Mouse (Mus musculus): ENCODE data around the gene Mcrip1. TPM values are rescaled to one million over a fixed set of nuclear protein-coding genes. Genes with fewer than 3 reads are reported as not detected.

Mcrip1 gene
- polyA plus RNA-seq, 1 experiment, result 79.9 TPM

DNA sequence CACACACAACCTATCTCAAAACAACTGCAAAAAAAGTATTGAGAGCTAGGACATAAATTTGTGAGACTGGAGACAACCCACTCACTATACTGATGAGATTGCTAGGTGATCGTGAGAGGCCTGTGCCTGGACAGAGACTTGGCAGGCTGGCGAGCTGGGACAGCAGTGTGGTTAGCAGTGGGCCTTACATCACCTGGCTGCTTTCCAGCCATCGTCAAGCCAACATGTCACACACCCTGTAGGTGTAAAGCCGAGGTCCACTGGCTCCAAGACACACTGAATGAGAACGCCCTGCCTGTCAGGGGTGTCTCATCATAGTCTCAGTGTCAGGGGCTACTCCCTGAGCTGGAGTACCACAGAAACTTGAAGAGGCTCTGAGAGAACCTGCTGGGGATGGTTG, 3.2 kb upstream of the Mcrip1 start:
- Histone ChIP-seq H3K4me1 (ENCODE audit: control insufficient read depth, insufficient read depth, insufficient read length) (peaks cover 14% of the 10 kb centered on the region), H3K4me3 (ENCODE audit: extremely low read depth, insufficient read depth, insufficient read length) (no peak overlapping the region), H3K36me3 (ENCODE audit: control insufficient read depth, insufficient read depth, low read length) (no peaks in the 10 kb centered on the region), H3K27me3 (ENCODE audit: control insufficient read depth, insufficient read depth, low read length) (no peaks in the 10 kb centered on the region), H3K27ac (ENCODE audit: insufficient read depth, low read length) (no peak overlapping the region)
- no peak for DNase-seq (ENCODE audit: low read depth in 1 of 2, low spot score in 2 of 2)
- 79% methylated on average over 5 of the region's 5 CpGs for WGBS
- TF ChIP-seq CTCF (IDR thresholded peaks at IDR 0.05; ENCODE audit: extremely low read depth, insufficient read depth, insufficient read length, insufficient replicate concordance) (no peak), POLR2A (IDR thresholded peaks at IDR 0.05; ENCODE audit: low read depth, low read length) (no peak)

DNA sequence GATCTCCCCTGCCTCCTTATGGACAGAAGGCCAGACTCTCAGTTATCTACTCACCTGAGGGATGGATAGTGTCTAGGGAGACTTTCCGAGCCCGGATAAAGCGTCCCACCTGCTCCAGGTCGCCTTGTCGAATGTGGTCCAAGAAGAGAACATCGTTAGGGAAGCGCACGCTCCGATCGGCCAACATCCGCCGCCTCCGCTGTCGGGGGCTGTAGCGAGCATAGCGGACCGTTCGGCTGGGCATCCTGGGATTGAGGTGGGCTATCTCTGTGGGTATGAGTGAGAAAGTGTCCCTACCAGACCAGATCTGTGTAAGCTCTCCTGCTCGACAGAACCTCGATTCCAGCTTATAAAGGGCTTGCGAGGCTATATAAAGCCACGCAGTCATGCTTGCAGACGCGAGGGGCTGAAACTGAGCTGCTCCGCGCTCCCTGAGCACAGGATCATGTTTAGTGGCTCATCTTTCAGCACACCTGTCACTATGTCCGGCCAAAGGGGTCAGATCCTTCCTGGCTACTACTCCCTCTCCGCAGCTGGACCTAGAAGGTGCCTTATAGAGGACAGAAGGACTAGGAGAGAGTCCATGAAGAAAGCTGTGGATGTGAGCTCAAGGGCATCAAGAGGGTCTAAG, 1.4 kb upstream of the Mcrip1 start, which contains the start of gene Ppp1r27:
Ppp1r27 (minus strand) TSS at position 323 of the 631 bp plus-strand sequence.
- H3K27me3 ChIP-seq (ENCODE audit: control insufficient read depth, insufficient read depth, low read length), result no peaks in the 10 kb centered on the region
- peak within 1 kb of the TSS; percentile 75 for H3K27ac ChIP-seq (ENCODE audit: insufficient read depth, low read length)
- peak within 1 kb of the TSS; percentile 83 for H3K4me3 ChIP-seq (ENCODE audit: extremely low read depth, insufficient read depth, insufficient read length)
- no peak for DNase-seq (ENCODE audit: low read depth in 1 of 2, low spot score in 2 of 2)
- H3K4me1 ChIP-seq (ENCODE audit: control insufficient read depth, insufficient read depth, insufficient read length), result peaks cover 14% of the 10 kb centered on the region
- TF ChIP-seq CTCF (IDR thresholded peaks at IDR 0.05; ENCODE audit: extremely low read depth, insufficient read depth, insufficient read length, insufficient replicate concordance) (no peak), POLR2A (IDR thresholded peaks at IDR 0.05; ENCODE audit: low read depth, low read length) (no peak)
- H3K36me3 ChIP-seq (ENCODE audit: control insufficient read depth, insufficient read depth, low read length), result no peaks in the 10 kb centered on the region
- WGBS, result 97% methylated on average over 28 of the region's 28 CpGs

DNA sequence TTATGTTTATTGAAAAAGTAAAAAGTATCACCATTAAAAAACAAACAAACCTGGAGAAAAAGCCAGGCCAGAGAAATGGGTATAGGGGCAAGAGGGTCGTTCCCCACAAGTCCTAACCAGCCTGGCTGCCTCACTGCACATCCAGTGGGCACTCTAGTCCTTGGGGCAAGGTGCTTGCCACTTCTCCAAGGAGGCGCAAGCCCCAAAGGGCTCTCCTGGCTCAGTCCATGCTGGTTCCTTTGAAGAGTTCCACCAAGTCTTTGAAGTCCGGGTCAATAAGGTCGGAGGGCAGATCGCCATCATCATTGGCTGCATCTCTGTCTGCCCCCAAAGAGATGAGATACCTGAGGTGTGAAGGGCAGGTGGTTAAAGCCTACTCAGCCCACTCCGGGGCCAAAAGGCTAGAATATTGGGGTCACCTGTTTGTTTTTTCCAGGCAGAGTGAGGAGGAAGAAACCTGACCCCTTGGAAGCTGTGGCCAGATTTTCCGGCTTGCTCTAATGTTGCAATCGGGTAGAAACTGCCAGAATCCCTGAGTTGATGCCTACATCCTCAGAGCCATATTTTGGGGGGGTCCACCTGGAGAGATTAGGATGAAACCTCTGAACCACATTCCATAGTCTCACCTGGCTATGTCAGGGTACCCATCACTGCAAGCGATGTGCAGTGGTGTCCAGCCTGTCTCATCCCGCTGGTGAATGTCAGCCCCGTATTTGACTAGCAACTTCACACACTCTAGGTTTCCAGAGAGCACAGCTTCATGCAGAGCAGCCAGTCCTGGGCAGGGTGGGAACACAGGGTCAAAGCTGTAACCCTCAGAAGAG, 671 bp upstream of the Mcrip1 start:
- no peaks in the 10 kb centered on the region for H3K36me3 ChIP-seq (ENCODE audit: control insufficient read depth, insufficient read depth, low read length)
- 69% methylated on average over 11 of the region's 11 CpGs for WGBS
- TF ChIP-seq POLR2A (IDR thresholded peaks at IDR 0.05; ENCODE audit: low read depth, low read length), result no peak
- no peak for TF ChIP-seq CTCF (IDR thresholded peaks at IDR 0.05; ENCODE audit: extremely low read depth, insufficient read depth, insufficient read length, insufficient replicate concordance)
- H3K4me1 ChIP-seq (ENCODE audit: control insufficient read depth, insufficient read depth, insufficient read length), result peaks cover 14% of the 10 kb centered on the region
- peak overlapping the region; percentile 83 for H3K4me3 ChIP-seq (ENCODE audit: extremely low read depth, insufficient read depth, insufficient read length)
- no peak for DNase-seq (ENCODE audit: low read depth in 1 of 2, low spot score in 2 of 2)
- peak overlapping the region; percentile 75 for H3K27ac ChIP-seq (ENCODE audit: insufficient read depth, low read length)
- H3K27me3 ChIP-seq (ENCODE audit: control insufficient read depth, insufficient read depth, low read length), result no peaks in the 10 kb centered on the region

DNA sequence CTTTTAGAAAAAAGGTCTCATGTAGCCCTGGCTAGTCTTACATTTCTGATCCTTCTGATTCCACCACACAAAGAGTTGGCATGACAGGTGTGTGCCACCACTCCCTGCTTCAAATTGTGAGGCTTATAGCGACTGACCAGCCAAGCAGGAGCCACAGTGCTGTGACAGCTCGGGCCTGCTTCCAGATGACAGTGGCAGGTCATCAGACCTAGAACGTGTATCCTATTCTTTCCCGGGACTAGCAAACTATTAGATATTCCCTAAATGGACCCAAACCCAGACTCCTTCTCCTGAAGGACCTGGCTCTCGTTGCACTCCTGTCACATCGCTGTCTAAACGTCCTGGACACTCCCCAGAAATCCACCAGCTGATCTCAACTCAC, 750 bp downstream of the Mcrip1 start:
- Histone ChIP-seq H3K27me3 (ENCODE audit: control insufficient read depth, insufficient read depth, low read length) (no peaks in the 10 kb centered on the region), H3K4me1 (ENCODE audit: control insufficient read depth, insufficient read depth, insufficient read length) (peaks cover 14% of the 10 kb centered on the region), H3K4me3 (ENCODE audit: extremely low read depth, insufficient read depth, insufficient read length) (peak overlapping the region; percentile 83), H3K36me3 (ENCODE audit: control insufficient read depth, insufficient read depth, low read length) (peaks cover 10% of the 10 kb centered on the region), H3K27ac (ENCODE audit: insufficient read depth, low read length) (peak overlapping the region; percentile 71)
- TF ChIP-seq CTCF (IDR thresholded peaks at IDR 0.05; ENCODE audit: extremely low read depth, insufficient read depth, insufficient read length, insufficient replicate concordance), result no peak
- TF ChIP-seq POLR2A (IDR thresholded peaks at IDR 0.05; ENCODE audit: low read depth, low read length), result no peak
- 13% methylated on average over 7 of the region's 7 CpGs for WGBS
- DNase-seq (ENCODE audit: low read depth in 1 of 2, low spot score in 2 of 2), result no peak

DNA sequence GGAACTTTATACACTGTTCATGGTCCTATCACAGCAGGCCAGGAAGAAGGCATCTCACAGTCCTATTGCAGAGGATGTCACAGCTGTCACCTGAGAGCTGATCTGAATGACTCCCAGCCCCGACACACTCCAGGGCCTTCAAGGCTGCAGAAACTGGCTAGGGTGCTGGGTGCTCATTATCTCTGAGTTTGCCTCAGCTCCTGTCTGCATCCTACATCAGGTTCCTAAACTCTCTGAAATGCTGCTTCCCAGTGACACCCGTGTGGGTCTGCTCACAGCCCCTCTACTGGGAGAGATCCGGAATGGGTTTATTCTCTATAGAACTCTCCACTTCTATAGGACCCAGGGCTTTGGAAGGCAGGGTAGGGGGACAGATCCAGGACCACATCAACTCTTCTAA, 1.3 kb downstream of the Mcrip1 start:
- H3K4me3 ChIP-seq (ENCODE audit: extremely low read depth, insufficient read depth, insufficient read length), result no peak overlapping the region
- no peak for DNase-seq (ENCODE audit: low read depth in 1 of 2, low spot score in 2 of 2)
- no peaks in the 10 kb centered on the region for H3K27me3 ChIP-seq (ENCODE audit: control insufficient read depth, insufficient read depth, low read length)
- no peak overlapping the region for H3K27ac ChIP-seq (ENCODE audit: insufficient read depth, low read length)
- peaks cover 14% of the 10 kb centered on the region for H3K4me1 ChIP-seq (ENCODE audit: control insufficient read depth, insufficient read depth, insufficient read length)
- TF ChIP-seq CTCF (IDR thresholded peaks at IDR 0.05; ENCODE audit: extremely low read depth, insufficient read depth, insufficient read length, insufficient replicate concordance) (no peak), POLR2A (IDR thresholded peaks at IDR 0.05; ENCODE audit: low read depth, low read length) (no peak)
- 66% methylated on average over 3 of the region's 3 CpGs for WGBS
- peaks cover 16% of the 10 kb centered on the region for H3K36me3 ChIP-seq (ENCODE audit: control insufficient read depth, insufficient read depth, low read length)

DNA sequence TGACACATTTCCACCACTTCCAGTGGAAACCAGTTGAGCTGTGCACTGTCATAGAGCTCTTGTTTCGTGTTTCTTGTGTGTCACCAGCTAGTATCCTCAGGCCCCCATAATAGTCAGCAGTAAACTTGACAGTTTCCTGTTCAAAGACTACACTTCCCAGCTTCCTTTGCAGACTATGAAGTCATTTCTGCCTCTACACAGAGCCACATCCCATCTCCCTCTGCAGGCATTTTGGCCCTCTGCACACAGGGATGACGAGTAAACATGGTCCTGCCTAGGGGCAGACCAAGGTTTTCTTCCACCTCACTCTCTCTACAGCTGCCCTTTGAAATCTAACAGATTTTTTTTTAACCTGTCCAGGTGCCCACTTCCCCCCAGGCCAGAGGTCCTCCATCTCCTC, 2.1 kb downstream of the Mcrip1 start:
- DNase-seq (ENCODE audit: low read depth in 1 of 2, low spot score in 2 of 2), result no peak
- H3K4me3 ChIP-seq (ENCODE audit: extremely low read depth, insufficient read depth, insufficient read length), result no peak overlapping the region
- no peak for TF ChIP-seq POLR2A (IDR thresholded peaks at IDR 0.05; ENCODE audit: low read depth, low read length)
- TF ChIP-seq CTCF (IDR thresholded peaks at IDR 0.05; ENCODE audit: extremely low read depth, insufficient read depth, insufficient read length, insufficient replicate concordance), result no peak
- H3K27ac ChIP-seq (ENCODE audit: insufficient read depth, low read length), result no peak overlapping the region
- H3K4me1 ChIP-seq (ENCODE audit: control insufficient read depth, insufficient read depth, insufficient read length), result peaks cover 14% of the 10 kb centered on the region
- H3K27me3 ChIP-seq (ENCODE audit: control insufficient read depth, insufficient read depth, low read length), result no peaks in the 10 kb centered on the region
- WGBS, result 56% methylated on average over 2 of the region's 2 CpGs
- peaks cover 22% of the 10 kb centered on the region for H3K36me3 ChIP-seq (ENCODE audit: control insufficient read depth, insufficient read depth, low read length)

DNA sequence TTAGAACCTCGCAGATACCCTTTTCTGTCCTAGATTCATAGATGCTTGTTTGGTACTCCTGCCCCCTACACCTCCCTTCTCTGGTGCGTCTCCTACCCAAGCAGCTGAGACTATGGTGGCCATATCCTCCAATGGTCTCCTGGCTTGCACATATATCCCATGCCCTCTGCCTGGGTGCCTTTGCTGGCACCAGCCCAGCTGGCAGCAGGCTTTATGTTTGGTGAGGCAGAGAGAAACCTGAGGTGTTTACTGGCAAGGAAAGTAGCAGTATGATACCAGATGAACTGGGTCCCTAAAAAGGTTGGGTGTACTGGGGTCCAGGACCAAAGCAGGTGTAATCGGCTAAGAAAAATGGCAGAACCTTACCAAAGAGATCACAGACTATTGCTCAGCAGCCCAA, 3.6 kb downstream of the Mcrip1 start:
- Histone ChIP-seq H3K4me1 (ENCODE audit: control insufficient read depth, insufficient read depth, insufficient read length) (peaks cover 14% of the 10 kb centered on the region), H3K4me3 (ENCODE audit: extremely low read depth, insufficient read depth, insufficient read length) (no peak overlapping the region), H3K36me3 (ENCODE audit: control insufficient read depth, insufficient read depth, low read length) (peaks cover 23% of the 10 kb centered on the region), H3K27me3 (ENCODE audit: control insufficient read depth, insufficient read depth, low read length) (no peaks in the 10 kb centered on the region), H3K27ac (ENCODE audit: insufficient read depth, low read length) (no peak overlapping the region)
- WGBS, result 90% methylated on average over 3 of the region's 3 CpGs
- no peak for TF ChIP-seq CTCF (IDR thresholded peaks at IDR 0.05; ENCODE audit: extremely low read depth, insufficient read depth, insufficient read length, insufficient replicate concordance)
- TF ChIP-seq POLR2A (IDR thresholded peaks at IDR 0.05; ENCODE audit: low read depth, low read length), result no peak
- no peak for DNase-seq (ENCODE audit: low read depth in 1 of 2, low spot score in 2 of 2)
